Mouse (Mus musculus): ENCODE data around the gene Lin7a.

GRCm38 (mm10) chr10:107300587-107301248 is 29.2 kb downstream of the Lin7a start:
- no peak for TF ChIP-seq CTCF (IDR thresholded peaks at IDR 0.05; ENCODE audit: low read depth, low read length)
- TF ChIP-seq POLR2A (IDR thresholded peaks at IDR 0.05; ENCODE audit: borderline replicate concordance, low read depth, low read length) = no peak

All from bone marrow macrophage, adult 2 months (primary cell).